In the genomic region with DNA sequence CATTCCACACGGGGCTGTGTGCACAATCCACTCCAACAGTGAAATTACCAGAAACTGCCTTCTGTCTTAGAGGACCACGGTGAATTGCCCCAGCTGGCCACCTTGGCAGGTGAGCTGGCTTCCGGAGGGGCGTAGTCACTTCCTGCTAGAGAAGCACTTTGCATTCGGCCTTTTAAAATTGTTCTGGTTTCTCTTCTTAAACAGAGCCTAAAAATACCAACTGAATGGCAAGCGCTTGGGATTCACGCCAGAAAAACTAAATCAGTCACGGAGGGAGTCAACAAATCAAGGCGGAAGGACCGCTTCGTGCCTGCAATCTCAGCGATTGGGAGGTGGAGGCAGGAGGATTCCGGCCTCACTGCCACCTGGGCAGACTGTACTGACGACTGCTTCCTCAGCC, we compare ENCODE assay signal across 12 mouse cellular contexts.
DNase-seq lines count a peak whose midpoint lies in the region; ATAC-seq lines count a peak whose summit lies in the region.
"Had no signal": no experiment of that assay in that cellular context is flagged by ENCODE, and none has a peak within 500 bp of the region (broad histone marks: within the 10 kb centered on the region; RNA-seq: fewer than 3 reads in every experiment).

No protein-coding gene starts in this region.

- H3K4me2 ChIP-seq in midbrain, embryonic 16.5 days (ENCODE audit: low read length) = no peak overlapping the region
- H3K4me2 ChIP-seq in kidney, embryonic 15.5 days = no peak overlapping the region
- H3K4me2 ChIP-seq: intestine, embryonic 15.5 days; limb, embryonic 15.5 days had no signal

- peak; percentile 26 to 30 for DNase-seq in heart, adult 18-20 months
- DNase-seq in heart, postnatal 4 days = no peak
- peak; percentile 37 for DNase-seq in CD4-positive, CD25-positive, alpha-beta regulatory T cell, adult 2 months (ENCODE audit: low read depth, low spot score)
- peak; percentile 65 to 82 for DNase-seq in frontal cortex, postnatal 36 days (ENCODE audit: low spot score in 2 of 2)
- no peak for DNase-seq in adrenal gland, postnatal 4 days (ENCODE audit: low spot score in 2 of 2)
- DNase-seq in embryo, embryonic 10.5 days (ENCODE audit: low spot score) = no peak
- DNase-seq: cerebellum, postnatal 36 days had no signal

- H3K36me3 ChIP-seq in midbrain, embryonic 16.5 days (ENCODE audit: control insufficient read depth, insufficient read depth, low read length) = no peaks in the 10 kb centered on the region
- H3K36me3 ChIP-seq in kidney, embryonic 15.5 days = no peaks in the 10 kb centered on the region
- H3K36me3 ChIP-seq: intestine, embryonic 15.5 days; limb, embryonic 15.5 days had no signal

- 72% methylated on average over 14 of the region's 14 CpGs for WGBS in midbrain, embryonic 16.5 days
- 78% methylated on average over 14 of the region's 14 CpGs for WGBS in kidney, embryonic 15.5 days

- H3K9ac ChIP-seq in midbrain, embryonic 16.5 days (ENCODE audit: low read depth, low read length) = no peak overlapping the region; the same call in 1 of the 2 replicates
- no peak overlapping the region for H3K9ac ChIP-seq in kidney, embryonic 15.5 days
- H3K9ac ChIP-seq: intestine, embryonic 15.5 days; limb, embryonic 15.5 days had no signal

- peaks cover 44% of the 10 kb centered on the region for H3K4me1 ChIP-seq in midbrain, embryonic 16.5 days (ENCODE audit: control insufficient read depth, insufficient read depth, low read length)
- peaks cover 13% of the 10 kb centered on the region; the same call in 1 of the 2 replicates for H3K4me1 ChIP-seq in kidney, embryonic 15.5 days
- H3K4me1 ChIP-seq: limb, embryonic 15.5 days had no signal

- H3K27ac ChIP-seq in midbrain, embryonic 16.5 days (ENCODE audit: low read length) = peak overlapping the region; percentile 94
- no peak overlapping the region for H3K27ac ChIP-seq in kidney, embryonic 15.5 days
- H3K27ac ChIP-seq: intestine, embryonic 15.5 days; limb, embryonic 15.5 days had no signal

- no peak for ATAC-seq in midbrain, embryonic 16.5 days
- no peak for ATAC-seq in kidney, embryonic 15.5 days (replicated peaks; ENCODE audit: low FRiP score)
- ATAC-seq: activated CD4-positive, CD25-positive, alpha-beta regulatory T cell, adult 4 months; intestine, embryonic 15.5 days had no signal

- no peaks in the 10 kb centered on the region for H3K9me3 ChIP-seq in midbrain, embryonic 16.5 days (replicated peaks; ENCODE audit: control insufficient read depth, low read length, poor library complexity, severe bottlenecking)
- no peaks in the 10 kb centered on the region for H3K9me3 ChIP-seq in kidney, embryonic 15.5 days (replicated peaks)
- H3K9me3 ChIP-seq: intestine, embryonic 15.5 days; limb, embryonic 15.5 days had no signal

- no peak overlapping the region for H3K4me3 ChIP-seq in midbrain, embryonic 16.5 days (ENCODE audit: low read depth, low read length)
- H3K4me3 ChIP-seq in kidney, embryonic 15.5 days (replicated peaks) = no peak overlapping the region
- H3K4me3 ChIP-seq: intestine, embryonic 15.5 days; limb, embryonic 15.5 days had no signal

- no peaks in the 10 kb centered on the region for H3K27me3 ChIP-seq in midbrain, embryonic 16.5 days (ENCODE audit: control insufficient read depth, insufficient read depth, low read depth, low read length)
- no peaks in the 10 kb centered on the region for H3K27me3 ChIP-seq in kidney, embryonic 15.5 days
- H3K27me3 ChIP-seq: intestine, embryonic 15.5 days; limb, embryonic 15.5 days had no signal

Comparison
In these comparisons a context has a peak if more than half of its experiments do, and no peak if none do; other contexts are left out.
1. DNase-seq: peak in heart, adult 18-20 months (2 of 2), CD4-positive, CD25-positive, alpha-beta regulatory T cell, adult 2 months (single experiment) and frontal cortex, postnatal 36 days (2 of 2); none in heart, postnatal 4 days (single experiment), adrenal gland, postnatal 4 days (0 of 2) and embryo, embryonic 10.5 days (single experiment).